Mouse (Mus musculus): ENCODE measurements at regions not wholly inside any gene's neighbourhood (a gene's known extent, or its start where the extent isn't known, plus 50 kb on each side); places are given as distances from the start of the nearest gene placed in this dataset.
A peak's percentile ranks its signal among the peaks of the same experiment; 100 is the strongest.

DNA sequence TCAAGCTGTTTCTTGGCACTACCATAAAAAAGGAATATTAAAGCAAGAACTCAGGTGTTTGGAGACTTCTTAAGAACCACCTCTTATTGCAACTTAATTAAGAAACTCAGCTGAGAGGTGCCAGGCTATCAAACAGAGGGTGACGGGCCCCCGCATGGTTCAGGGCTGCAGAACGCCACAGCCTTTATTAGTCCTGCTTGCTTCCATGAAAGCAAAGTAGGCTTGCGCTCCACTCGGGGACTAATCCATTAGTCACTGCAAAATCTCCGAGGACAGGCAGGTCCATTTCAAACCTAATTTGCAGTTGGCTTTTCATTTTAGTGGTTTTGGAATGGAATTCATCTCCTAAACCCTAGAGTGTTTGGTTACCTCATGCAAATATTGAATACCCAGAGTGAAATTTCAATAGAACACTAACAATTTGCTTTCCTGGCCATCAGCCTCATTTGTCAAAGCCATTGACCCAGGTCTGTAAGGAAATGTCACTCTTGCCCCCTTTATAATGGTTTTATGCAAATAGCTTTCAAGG is 267.7 kb upstream of the Sulf2 start:
- no peak for TF ChIP-seq CTCF (conservative IDR thresholded peaks at IDR 0.05)
- H3K27ac ChIP-seq, result no peak overlapping the region
- DNase-seq (ENCODE audit: low spot score in 2 of 2), result no peak
- H3K4me3 ChIP-seq, result no peak overlapping the region

DNA sequence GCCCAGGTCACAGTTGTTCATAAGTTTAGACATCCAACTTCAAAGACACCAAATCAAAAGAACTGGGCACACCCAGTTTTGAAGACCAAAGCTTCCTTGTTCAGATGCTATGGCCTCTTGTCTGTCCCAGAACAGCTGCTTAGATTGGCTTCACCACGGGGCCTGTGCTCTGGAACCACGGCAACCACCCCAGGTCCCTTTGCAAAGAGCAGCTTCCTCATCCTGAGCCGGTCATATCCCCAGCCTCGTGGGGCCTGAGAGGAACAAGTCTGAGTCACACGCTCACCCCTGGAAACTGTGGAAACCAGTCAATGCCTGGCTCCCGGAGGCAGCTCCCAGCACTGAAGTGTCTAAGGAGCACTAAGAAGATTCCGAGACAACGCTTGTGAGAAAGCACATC is 264.8 kb upstream of the Sulf2 start:
- no peak for TF ChIP-seq CTCF (conservative IDR thresholded peaks at IDR 0.05)
- no peak for DNase-seq (ENCODE audit: low spot score in 2 of 2)
- Histone ChIP-seq H3K4me3 (no peak overlapping the region), H3K27ac (no peak overlapping the region)

DNA sequence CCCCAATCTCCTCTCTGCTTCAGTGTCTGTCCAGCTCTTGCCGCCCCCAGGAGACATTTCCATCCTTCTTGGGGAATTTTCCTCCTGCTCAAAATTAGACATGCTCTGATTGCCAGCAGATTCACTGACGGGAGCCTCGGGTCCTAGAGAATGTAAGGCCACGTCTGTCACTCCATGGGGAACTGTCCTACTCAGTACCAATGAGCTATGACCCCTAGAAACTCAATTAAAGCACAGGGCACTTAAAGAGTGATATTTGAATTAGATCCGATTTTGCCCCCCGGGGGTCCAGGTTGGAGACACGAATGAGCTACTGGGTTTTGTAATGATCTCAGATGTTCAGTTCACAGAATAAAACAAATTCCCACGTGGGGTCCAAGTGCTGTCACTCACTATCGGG is 263.8 kb upstream of the Sulf2 start:
- no peak for DNase-seq (ENCODE audit: low spot score in 2 of 2)
- no peak for TF ChIP-seq CTCF (conservative IDR thresholded peaks at IDR 0.05)
- no peak overlapping the region for H3K27ac ChIP-seq
- H3K4me3 ChIP-seq, result no peak overlapping the region

DNA sequence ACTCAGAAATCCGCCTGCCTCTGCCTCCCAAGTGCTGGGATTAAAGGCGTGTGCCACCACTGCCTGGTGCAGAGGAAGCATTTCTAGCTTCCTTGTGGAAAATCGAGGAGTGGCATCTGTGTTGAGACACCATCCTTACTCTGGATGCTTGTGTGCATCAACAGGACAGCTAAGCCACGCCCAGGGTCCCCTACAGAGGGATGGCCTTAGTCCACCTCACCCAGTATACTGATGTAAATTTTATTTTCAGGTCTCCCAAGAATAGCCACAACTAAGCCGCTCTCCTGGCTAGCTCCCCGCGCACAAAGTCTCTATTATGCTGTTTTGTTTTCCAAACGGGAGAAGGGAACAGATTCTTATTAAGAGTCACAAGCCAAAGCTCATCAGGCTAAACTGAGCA is 262.8 kb upstream of the Sulf2 start:
- DNase-seq (ENCODE audit: low spot score in 2 of 2), result no peak
- Histone ChIP-seq H3K27ac (peak overlapping the region; percentile 8; the same call in 1 of the 2 replicates), H3K4me3 (no peak overlapping the region)
- no peak for TF ChIP-seq CTCF (conservative IDR thresholded peaks at IDR 0.05)

DNA sequence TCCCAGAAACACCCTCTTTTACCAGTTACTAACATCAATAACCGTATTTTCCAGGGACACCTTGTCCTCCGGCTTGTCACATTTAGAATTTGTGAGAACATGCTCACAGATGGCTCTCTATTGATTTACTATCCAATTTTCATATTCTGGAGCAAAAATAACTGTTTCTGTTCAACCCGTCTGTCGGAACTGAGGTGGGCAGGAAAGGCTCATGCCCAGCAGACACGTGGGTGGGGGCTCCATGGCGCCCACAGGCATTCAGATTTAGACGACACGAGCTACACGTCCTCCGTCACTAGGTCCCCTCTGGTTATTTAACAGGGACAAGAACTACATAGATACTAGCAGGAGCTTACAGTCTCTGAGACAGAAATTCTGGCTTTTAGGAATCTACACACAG is 262.2 kb upstream of the Sulf2 start:
- TF ChIP-seq CTCF (conservative IDR thresholded peaks at IDR 0.05), result no peak
- H3K27ac ChIP-seq, result peak overlapping the region; percentile 70
- DNase-seq (ENCODE audit: low spot score in 2 of 2), result peak; percentile 78 to 88

DNA sequence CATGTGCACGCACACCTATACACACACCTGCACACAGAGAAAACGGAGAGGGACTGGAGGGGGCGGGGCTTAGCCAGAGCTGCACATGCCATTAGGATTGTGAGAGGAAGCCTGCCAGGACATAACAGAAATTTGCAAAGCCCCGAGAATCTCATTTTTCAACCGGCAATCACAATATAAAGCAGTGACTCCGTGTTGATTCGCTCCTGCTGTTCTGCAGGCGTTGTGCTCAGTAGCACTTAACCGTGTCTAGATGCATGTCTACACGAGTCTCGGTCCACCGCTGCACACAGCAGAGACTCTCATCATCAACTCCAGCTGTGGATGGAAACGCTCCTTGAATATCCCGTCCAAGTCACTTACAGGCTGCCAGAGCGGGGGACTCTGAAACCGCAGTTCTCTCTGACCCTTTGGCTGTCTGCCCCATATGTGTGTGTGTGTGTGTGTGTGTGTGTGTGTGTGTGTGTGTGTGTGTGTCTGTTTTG is 260.1 kb upstream of the Sulf2 start:
- TF ChIP-seq CTCF (conservative IDR thresholded peaks at IDR 0.05), result no peak
- no peak overlapping the region for H3K27ac ChIP-seq

More for the DNA sequence above, 262.2 kb upstream of the Sulf2 start:
- H3K4me3 ChIP-seq, result no peak overlapping the region

DNA sequence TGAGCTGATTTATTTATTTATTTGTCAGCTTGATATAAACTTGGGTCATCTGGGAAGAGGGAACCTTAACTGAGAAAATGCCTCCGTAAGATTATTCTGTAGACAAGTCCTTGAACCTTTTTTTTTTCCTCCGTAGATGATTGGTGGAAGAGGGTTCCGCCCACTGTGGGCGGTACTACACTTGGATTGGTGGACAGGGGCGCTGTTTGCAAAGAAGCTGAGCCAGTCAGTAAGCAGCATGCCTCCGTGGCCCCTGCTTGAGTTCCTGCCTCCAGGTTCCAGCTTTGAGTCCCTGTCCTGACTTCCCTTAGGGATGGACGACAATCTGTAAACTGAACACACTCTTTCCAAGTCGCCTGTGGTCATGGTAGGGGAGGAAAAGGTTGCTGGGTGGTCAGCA is 259.4 kb upstream of the Sulf2 start:
- TF ChIP-seq CTCF (conservative IDR thresholded peaks at IDR 0.05), result no peak
- H3K27ac ChIP-seq, result no peak overlapping the region
- H3K4me3 ChIP-seq, result no peak overlapping the region
- DNase-seq (ENCODE audit: low spot score in 2 of 2), result no peak

More for the DNA sequence above, 260.1 kb upstream of the Sulf2 start:
- no peak for DNase-seq (ENCODE audit: low spot score in 2 of 2)
- no peak overlapping the region for H3K4me3 ChIP-seq

DNA sequence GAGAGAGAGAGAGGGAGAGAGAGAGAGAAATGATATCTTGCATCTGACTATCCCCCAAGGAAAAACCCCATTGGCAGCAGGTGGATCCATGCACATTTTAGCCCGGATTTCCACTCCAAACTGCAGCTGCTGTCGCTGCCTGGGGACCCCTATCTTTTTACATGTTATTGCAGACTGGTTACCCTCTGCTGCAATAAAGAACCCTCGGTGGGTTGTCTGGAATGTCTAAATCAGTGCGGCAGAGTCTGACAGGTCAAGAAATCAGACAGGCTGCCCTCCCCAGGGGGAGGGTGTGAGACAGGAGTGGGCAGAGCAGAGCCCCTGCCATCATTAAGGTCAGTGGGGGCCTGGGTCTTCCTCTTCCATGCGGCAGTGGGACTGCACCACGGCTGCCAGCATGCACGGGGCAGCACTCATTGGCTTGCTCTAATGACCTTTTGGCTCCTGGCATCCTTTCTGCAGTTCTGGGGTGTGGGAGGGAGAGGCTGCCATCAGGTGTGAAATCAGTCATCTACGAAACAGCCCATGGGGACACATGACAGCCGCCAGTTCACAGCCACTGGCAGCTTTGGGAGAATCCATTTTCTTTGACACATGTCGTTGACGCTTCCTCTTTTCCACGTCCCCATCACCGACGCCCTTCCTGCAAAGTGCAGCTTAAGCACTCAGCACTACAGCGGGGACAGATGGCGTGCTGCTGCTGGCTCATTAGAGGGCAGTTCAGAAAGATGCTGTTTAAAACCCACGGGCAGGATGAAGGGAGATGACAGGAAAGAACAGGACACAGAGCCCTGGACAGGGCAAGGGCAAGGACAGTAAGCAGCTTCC is 256.8 kb upstream of the Sulf2 start:
- no peak for DNase-seq (ENCODE audit: low spot score in 2 of 2)
- H3K4me3 ChIP-seq, result no peak overlapping the region
- H3K27ac ChIP-seq, result no peak overlapping the region
- no peak for TF ChIP-seq CTCF (conservative IDR thresholded peaks at IDR 0.05)

DNA sequence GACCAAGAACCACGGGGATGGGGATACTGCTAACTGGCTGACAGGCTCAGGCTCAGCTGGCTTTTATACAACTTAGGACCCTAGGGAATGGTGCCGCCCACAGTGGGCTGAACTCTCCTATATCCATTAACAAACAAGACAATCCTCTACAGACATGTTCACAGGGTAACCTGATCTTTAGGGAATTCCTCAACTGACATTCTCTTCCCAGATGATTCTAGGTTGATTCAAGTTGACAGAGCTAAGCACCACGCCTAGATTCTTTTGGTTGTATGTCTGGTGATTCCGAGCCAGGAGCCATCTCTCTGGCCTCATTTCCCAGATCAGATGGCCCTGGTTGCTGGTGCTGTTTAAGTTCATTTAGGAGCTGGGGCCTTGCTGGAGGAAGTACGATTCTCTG is 253.9 kb upstream of the Sulf2 start:
- TF ChIP-seq CTCF (conservative IDR thresholded peaks at IDR 0.05), result no peak
- no peak for DNase-seq (ENCODE audit: low spot score in 2 of 2)
- no peak overlapping the region for H3K27ac ChIP-seq
- H3K4me3 ChIP-seq, result no peak overlapping the region

DNA sequence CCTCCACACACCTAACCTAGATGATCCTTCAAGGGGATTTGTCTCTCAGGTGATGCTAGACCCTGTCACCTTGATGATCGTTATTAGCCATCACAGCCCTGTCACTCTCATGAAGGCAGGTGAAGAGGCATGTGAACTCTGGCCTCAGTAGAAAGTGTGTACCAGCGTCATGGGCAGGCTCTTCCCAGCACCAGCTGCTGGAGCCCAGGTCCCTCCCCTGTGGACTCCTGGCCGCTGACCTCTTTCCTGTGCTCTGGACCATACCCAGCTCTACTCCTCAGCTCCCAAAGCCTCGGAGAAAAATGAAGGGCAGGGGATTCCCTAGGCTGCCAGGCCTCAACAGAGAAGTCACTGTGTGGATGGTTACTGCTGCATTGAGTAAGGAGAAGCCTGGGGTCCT is 253.3 kb upstream of the Sulf2 start:
- no peak for TF ChIP-seq CTCF (conservative IDR thresholded peaks at IDR 0.05)
- Histone ChIP-seq H3K27ac (no peak overlapping the region), H3K4me3 (no peak overlapping the region)
- DNase-seq (ENCODE audit: low spot score in 2 of 2), result no peak

DNA sequence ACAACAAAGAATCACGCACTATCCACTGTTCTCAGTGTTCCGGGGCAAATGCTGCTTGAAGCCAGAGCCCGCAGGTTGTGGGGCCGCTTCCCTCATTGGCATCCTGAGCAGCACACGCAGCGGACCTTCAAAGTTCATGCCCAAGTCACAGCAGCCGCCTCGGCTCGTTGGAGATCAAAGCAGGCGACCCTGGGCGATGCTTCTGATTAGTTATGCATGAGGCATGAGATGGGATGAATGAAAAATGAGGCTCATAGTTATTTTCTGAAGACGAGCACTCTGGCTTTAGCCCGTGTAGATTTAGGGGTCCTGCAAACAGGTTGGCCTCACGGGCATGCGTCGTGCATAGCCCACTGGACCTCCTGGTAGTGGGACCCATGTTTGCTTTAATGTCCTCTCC is 252.5 kb upstream of the Sulf2 start:
- TF ChIP-seq CTCF (conservative IDR thresholded peaks at IDR 0.05), result no peak
- no peak for DNase-seq (ENCODE audit: low spot score in 2 of 2)
- Histone ChIP-seq H3K27ac (no peak overlapping the region), H3K4me3 (no peak overlapping the region)

DNA sequence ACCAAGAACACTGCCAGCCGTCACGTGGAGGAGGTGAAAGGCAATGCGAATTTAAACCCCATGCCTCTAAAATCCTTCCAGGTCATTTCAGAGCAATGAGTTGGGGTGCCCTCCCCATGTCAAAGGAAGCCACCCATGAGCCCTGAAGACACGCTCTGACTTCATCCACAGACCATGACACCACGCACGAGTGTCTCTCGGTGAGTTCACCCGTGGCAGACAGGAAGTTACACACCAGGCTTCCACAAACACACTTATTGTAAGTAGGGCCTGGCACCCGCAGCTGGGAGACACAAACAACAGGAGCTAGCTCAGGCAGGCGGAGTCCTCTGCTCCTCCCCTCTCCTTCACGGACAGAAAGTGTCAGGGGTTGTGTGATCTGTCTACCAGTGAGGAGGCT is 251.4 kb upstream of the Sulf2 start:
- no peak overlapping the region for H3K27ac ChIP-seq
- H3K4me3 ChIP-seq, result no peak overlapping the region
- TF ChIP-seq CTCF (conservative IDR thresholded peaks at IDR 0.05), result no peak
- DNase-seq (ENCODE audit: low spot score in 2 of 2), result no peak

DNA sequence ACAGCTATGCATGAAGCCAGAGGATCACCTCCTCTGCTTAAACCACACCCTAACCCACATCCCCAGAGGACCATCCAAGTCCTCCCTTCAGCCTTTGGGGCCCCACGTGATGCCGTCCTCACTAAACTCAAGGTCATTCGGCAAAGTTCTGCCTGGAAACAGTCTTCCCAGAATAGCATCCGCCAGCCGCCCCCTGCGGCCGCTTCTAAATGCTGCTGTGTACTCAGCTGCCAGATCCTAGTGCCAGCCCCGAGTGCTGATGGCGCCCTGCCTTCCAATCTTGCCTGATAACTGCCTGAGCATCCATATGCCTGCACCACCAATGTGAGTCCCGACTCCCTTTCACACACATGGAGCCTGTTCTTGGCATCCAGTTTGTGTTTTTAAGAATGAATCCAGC is 247.9 kb upstream of the Sulf2 start:
- no peak overlapping the region for H3K4me3 ChIP-seq
- peak overlapping the region; percentile 28; the same call in 1 of the 2 replicates for H3K27ac ChIP-seq
- peak; percentile 64 to 73 for DNase-seq (ENCODE audit: low spot score in 2 of 2)
- peak; percentile 53 for TF ChIP-seq CTCF (conservative IDR thresholded peaks at IDR 0.05)

DNA sequence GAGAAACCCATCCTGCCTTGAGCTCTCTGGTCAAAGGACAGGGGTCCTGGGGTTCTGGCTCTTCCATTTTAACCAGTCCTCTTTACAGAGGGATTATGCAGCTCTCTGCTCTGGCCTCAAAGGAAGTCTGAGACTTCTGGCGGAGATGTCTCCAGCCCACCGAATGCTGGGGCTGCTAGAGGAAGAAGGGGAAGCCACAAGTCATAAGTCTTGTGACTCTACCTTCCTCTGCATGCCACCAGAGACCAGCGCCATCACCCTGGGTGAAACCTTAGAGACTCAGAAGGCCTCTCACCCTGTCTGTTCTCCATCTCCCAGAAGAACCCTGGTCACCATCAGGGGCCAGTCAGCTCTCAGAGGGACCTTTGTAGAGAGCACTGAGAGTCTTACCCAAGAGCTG is 246.4 kb upstream of the Sulf2 start:
- TF ChIP-seq CTCF (conservative IDR thresholded peaks at IDR 0.05), result no peak
- no peak for DNase-seq (ENCODE audit: low spot score in 2 of 2)
- no peak overlapping the region for H3K27ac ChIP-seq
- H3K4me3 ChIP-seq, result no peak overlapping the region
